Mouse (Mus musculus): Measurements from ENCODE around the gene Tmbim7.

GRCm38 (mm10) chr5:3702180-3702579 is 51.2 kb downstream of the Tmbim7 start:
- TF ChIP-seq POLR2A (IDR thresholded peaks at IDR 0.05; ENCODE audit: borderline replicate concordance, insufficient read depth, low read length) (no peak), CTCF (IDR thresholded peaks at IDR 0.05; ENCODE audit: borderline replicate concordance, insufficient read depth, low read depth, low read length) (no peak)

Measured in cerebellum, adult 2 months (tissue).